Mouse (Mus musculus): Measurements from ENCODE around the gene March8. TPM values are rescaled to one million over a fixed set of nuclear protein-coding genes. Genes with fewer than 3 reads are reported as not detected.

The March8 gene
- polyA plus RNA-seq, 1 experiment = 56.6 TPM

DNA sequence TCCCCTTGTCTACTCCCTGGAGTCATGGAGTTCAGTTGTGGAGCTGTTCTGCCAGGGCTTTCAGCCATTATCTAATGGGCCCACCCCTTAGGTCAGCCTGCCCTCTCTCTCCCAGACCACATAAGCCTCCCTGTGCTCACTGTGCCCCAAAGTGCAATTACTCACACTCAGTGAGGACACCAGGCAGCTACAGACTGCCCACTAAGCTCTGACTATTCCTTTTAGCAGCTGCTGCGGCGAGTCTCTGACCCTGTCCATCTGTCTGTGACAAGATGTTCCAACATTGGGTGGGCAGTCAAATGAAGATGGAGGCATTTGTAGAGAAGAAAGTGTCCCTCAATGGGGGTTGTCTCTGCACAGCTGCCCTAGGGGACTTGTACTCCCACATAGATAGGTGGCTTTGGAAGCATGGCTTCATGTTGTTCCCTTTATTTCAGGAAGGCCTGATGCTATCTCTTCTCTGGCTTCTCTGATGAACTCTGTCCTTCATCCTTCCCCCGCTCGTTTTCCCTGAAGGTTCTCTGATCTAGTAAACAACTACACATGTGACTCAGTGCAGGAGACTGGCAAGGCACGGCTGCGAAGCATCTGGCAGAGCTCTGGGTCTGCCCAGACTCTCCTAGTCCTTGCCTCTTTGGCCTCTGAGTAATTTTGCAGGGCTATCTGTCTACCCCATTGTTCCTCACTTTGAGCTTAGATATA lies 70.3 kb downstream of the March8 start:
- no peak for DNase-seq (ENCODE audit: low spot score)

DNA sequence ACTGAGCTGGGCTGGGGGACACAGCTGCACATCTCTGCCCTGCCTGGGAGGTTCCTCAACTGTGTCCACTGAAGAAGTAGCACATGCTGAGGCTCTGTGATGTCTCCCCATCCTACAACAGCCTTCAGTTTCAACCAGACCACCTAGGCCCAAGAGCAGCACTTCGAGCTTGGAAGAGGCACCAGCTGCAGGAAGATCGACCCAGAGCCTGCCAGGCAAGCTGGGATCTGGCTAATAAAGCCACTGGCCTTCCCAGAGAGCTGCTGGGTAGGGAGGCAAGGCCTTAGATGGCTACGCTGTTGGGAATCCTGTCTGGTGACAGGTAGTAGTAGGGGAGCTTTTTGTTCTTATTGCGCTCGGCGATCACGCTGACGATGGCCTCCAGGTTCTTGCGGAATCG lies 72.6 kb downstream of the March8 start:
- DNase-seq (ENCODE audit: low spot score) = no peak

DNA sequence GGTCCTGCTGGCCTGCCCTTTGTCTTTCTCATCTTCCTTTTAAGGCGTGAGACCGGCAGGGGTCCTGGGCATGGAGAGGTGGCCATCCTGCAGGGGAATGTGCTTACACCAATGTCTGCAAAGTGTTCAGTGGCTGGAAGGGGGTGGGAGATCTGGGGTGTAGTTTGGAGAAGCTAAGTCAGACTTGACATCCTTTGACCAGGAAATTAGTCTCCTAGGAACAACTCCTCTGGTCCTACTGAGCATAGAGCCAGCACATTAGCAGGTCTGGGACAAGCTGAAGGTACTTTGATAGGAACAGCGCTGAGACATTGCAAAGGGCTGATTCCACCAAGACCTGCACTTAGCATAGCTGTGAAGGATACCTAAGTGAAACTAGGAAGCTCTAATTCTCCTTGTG lies 73.9 kb downstream of the March8 start:
- no peak for DNase-seq (ENCODE audit: low spot score)

GRCm38 (mm10) chr6:116412546-116413325 lies 74.9 kb downstream of the March8 start:
- no peak for DNase-seq (ENCODE audit: low spot score)

- no peak for DNase-seq (ENCODE audit: low spot score)
Measured at GRCm38 (mm10) chr6:116415126-116415676, 77.4 kb downstream of the March8 start.

DNA sequence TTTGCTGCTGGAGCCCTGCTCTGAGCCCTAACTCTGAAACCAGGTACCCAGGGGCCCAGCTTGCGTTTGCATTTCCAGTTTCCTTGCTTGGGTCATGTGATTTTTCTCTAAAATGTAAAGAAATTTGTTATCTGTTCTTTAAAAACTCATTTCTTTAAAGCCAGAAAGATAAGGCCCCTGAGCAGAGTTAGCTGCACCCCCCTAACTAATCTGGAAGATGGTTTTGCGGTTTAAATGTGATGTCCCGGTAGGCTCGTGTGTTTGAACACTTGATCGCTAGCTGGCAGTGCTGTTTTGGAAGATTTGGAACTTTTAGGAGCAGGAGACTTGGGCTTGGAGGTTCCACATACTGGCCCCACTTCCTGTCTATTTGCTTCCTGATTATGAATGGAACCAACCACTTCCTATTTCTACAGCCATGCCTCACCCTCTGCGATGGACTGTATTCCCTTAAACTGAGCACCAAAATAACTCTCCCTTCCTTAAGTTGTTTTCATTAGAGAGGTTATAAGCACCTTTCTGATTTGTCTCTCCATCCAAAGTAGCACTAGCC lies 78.3 kb downstream of the March8 start:
- DNase-seq (ENCODE audit: low spot score) = no peak

DNA sequence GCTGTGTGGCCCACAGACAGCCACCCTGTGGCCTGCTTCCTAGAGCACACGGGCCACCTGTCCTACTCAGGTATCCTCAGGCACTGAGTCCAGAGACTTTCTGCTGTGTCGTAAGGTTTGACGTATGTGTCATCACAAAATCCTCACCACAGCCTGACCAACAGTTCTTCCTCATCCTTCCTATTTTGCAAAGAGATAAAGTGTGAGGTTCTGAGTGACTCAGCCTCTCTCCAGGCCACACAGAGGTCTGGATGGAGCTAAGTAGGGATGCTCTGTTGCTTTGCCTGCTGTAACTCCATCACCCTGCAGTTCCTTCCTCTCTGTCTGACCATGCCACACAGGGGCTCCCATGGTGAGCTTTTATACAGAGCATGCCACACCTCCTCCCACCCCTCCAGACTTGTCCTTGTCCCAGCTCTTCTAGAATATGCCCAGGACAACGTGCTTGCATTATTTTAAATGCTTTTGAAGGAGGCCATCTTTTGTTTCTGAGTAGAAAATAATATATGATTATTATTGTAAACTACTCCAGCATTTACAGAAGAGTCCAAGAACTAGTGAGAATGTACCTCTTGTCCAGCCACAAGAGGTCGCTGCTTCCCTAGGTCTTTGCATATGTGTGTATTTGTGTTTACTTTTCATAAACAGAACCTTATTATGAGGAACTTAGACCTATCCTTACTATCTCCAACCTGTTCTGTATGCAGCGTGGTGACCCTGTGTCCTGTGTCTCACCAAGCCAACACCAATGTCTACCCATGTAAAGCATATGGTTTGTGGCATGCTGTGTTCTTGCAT lies 79.9 kb downstream of the March8 start:
- no peak for DNase-seq (ENCODE audit: low spot score)

DNA sequence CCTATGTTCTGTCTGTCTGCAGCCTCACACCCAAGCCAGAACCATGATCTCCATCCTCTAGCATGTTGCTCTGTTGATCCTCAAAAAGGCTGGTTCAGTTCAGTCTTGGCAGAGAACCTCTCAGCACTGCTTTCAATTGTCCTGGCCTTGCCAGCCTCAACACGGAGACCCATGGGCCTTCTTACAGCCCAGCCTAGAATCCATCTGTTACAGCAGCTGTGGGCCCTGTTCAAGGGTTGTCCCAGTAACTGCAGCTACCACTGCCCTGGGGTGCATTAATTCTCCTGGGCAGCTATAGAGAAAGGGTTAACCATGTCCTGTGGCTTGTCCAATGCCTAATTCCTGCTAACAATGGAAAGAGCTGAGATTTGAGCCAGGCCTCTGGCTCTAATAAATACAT lies 80.7 kb downstream of the March8 start:
- no peak for DNase-seq (ENCODE audit: low spot score)

- DNase-seq (ENCODE audit: low spot score) = no peak
Measured at GRCm38 (mm10) chr6:116419699-116420098, 81.9 kb downstream of the March8 start.

GRCm38 (mm10) chr6:116420271-116420670 lies 82.4 kb downstream of the March8 start:
- DNase-seq (ENCODE audit: low spot score) = no peak

- DNase-seq (ENCODE audit: low spot score) = no peak
Measured at GRCm38 (mm10) chr6:116422991-116423390, 85.2 kb downstream of the March8 start.

- no peak for DNase-seq (ENCODE audit: low spot score)
Measured at GRCm38 (mm10) chr6:116423664-116424063, 85.8 kb downstream of the March8 start.

DNA sequence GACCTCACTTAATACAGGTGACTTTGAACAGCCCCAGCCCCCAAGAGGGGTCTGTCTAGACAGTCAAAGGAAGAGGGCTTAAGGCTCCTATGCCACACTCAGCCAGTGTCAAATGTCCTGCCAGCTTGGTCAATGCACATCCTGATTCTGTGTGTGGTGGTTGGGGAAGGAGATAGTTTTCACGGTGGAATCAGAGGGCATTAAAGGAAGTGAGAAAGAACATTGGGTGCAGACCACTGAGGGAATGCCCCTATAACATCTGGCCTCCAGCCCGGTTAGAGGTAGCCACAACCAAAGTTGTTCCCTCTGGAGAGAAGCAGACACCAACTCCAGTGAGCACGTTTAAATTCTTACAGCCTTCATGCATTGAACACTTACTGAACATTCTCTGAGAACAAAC lies 89.7 kb downstream of the March8 start:
- DNase-seq (ENCODE audit: low spot score) = no peak

DNA sequence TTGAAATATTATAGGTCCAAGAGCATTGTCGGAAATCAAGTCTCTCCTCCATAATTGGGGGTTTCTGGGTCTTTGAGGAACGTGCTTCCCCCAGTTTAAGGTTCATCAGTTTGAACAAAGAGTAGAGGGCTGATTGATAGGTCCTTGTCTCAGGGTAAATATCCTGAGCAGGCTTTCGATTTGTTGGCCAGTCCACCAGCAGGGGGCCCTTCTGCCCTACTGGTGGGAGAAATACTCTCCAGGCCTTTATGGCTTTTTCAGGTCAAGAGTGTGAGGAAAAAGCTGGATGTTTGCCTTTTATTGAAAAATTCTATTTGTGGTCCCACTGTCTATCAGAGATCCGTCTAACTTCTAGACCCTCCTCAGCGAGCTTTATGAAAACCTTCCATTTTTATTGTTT lies 90.5 kb downstream of the March8 start:
- no peak for DNase-seq (ENCODE audit: low spot score)

DNA sequence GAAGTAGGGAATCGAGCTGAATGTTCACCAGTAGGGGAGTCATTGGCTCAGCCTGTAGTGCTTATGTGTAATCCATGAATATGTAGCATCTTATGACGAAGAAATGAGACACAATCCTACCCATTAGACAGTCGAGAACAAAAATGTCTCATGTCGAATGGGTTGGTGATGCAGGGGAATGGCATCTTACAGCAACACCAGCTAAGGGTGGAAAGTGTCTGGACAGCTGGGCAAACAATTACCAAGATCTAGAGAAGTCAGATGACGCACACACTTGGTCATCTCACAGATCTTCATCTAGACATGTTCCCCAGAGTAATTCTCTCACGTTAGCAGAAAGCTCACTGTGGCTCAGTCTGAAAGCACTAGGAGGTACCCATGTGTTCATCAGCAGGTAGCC lies 101.0 kb downstream of the March8 start:
- DNase-seq (ENCODE audit: low spot score) = no peak

GRCm38 (mm10) chr6:116439531-116439930 lies 101.7 kb downstream of the March8 start:
- DNase-seq (ENCODE audit: low spot score) = no peak

DNA sequence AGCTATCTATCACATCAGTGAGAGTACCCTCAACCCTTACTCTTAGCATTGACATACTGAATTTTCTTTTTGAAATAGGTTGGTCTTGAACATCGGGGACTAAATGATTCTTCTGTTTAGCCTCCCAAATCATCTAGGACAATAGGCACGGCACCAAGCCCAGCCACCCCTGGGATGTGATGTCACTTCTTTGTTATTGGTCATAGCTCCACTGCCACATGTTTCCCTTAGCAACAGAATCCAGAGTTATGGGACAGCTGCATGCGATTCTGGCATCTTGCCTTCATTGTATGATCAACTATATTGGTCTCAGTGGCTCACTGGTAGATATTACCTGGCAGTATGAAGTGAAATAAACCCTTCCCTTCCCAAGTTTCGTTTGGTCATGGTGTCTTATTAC lies 102.6 kb downstream of the March8 start:
- DNase-seq (ENCODE audit: low spot score) = no peak

DNA sequence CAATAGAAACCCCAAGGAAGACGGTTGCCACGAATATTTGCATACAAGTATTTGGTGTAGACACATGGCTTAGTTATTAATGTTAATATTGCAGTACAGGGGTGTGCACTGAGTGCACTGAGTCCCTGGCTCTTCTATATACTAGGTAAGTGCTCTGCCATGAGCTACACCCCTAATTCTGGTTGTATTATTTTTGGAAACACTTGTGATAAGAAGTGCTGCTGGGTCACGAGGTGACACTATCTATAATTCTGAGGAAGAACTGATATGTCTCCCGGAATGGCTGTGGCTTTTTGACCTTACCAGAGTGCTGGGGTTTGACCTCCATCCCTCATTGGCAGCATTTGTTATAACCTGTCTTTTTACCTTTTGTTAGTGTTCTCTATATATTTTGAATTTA lies 103.0 kb downstream of the March8 start:
- no peak for DNase-seq (ENCODE audit: low spot score)

DNA sequence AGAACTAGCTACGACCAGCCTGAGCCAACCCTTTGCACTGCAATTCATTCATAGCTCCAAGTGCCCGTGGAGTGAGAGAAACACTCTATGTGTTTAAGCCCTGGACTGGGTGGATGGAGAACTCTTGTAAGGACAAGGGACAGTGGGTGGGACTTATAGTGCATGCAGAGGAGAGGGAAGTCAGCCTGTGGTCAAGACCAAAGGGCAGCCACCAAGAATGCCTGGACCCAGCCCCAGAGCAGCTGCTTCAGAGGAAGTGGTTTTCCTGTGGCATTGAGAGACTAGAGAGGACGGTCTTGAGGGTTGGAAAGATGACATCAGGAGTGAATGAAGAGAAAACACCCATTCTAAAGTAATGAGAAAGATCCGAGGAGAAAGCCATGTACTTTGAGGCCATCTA lies 118.0 kb downstream of the March8 start:
- DNase-seq (ENCODE audit: low spot score) = no peak

GRCm38 (mm10) chr6:116456482-116456881 lies 118.7 kb downstream of the March8 start:
- no peak for DNase-seq (ENCODE audit: low spot score)

- no peak for DNase-seq (ENCODE audit: low spot score)
Measured at GRCm38 (mm10) chr6:116458728-116459127, 120.9 kb downstream of the March8 start.
